Mouse (Mus musculus): ENCODE measurements around the gene Sh2d3c.

GRCm38 (mm10) chr2:32712934-32713817 is 7.7 kb upstream of the Sh2d3c start, which contains the start of gene Cdk9:
- TF ChIP-seq ZC3H11A (IDR thresholded peaks at IDR 0.05; ENCODE audit: borderline replicate concordance, low read depth, low read length) (no peak; the same call in 1 of the 2 replicates), ZNF384 (IDR thresholded peaks at IDR 0.05; ENCODE audit: low read depth, low read length) (no peak)

Measured in ES-E14 (cell line).